Mouse (Mus musculus) small intestine, adult 2 months (tissue): ENCODE measurements at regions not wholly inside any gene's neighbourhood (a gene's known extent, or its start where the extent isn't known, plus 50 kb on each side); places are given as distances from the start of the nearest gene placed in this dataset.

Source experiments
- H3K27ac ChIP-seq: fragments of 200-500 bp; 2 replicates; pipeline ENCODE4 v1.5.1; 2012; ENCODE audit warnings: low read depth, low read length, control low read depth, inconsistent platforms; ENCODE audit not compliant: insufficient read depth
- H3K27me3 ChIP-seq: fragments of 200-500 bp; 2 replicates; pipeline ENCODE4 v1.6.1; 2012; ENCODE audit warnings: mild to moderate bottlenecking, moderate library complexity, low read length, inconsistent platforms; ENCODE audit not compliant: control insufficient read depth, insufficient read depth
- H3K36me3 ChIP-seq: fragments of 200-500 bp; 2 replicates; pipeline ENCODE4 v1.6.1; 2012; ENCODE audit warnings: mild to moderate bottlenecking, low read length, control low read depth, inconsistent platforms; ENCODE audit not compliant: control insufficient read depth, insufficient read depth
- H3K4me1 ChIP-seq: fragments of 200-500 bp; 2 replicates; pipeline ENCODE4 v1.6.1; 2012; ENCODE audit warnings: low read length, inconsistent platforms, mixed read lengths; ENCODE audit not compliant: control insufficient read depth, insufficient read depth, insufficient read length
- H3K4me3 ChIP-seq: fragments of 200-500 bp; 2 replicates; pipeline ENCODE4 v1.5.1; 2012; ENCODE audit warnings: low read depth, mild to moderate bottlenecking, control low read depth, inconsistent platforms, low read length, moderate library complexity
- CTCF ChIP-seq: fragments of 200-500 bp; IDR thresholded peaks from 2 replicates; pipeline ENCODE4 v1.5.1; 2012; ENCODE audit warnings: low read depth, mild to moderate bottlenecking, control low read depth, inconsistent platforms, low read length, moderate library complexity, mixed read lengths; ENCODE audit not compliant: insufficient replicate concordance, insufficient read length; ENCODE audit errors: extremely low read depth
- POLR2A ChIP-seq: fragments of 200-500 bp; IDR thresholded peaks from 2 replicates; pipeline ENCODE4 v1.6.1; 2012; ENCODE audit warnings: low read depth, mild to moderate bottlenecking, control low read depth, inconsistent platforms, low read length, moderate library complexity
- WGBS: fragments of 180-500 bp; shearing (Covaris S2); methylation state at CpG from one replicate; pipeline ENCODE4 v1.1.7; 2018; 5-methylcytosine and 5-hydroxymethylcytosine counted together

DNA sequence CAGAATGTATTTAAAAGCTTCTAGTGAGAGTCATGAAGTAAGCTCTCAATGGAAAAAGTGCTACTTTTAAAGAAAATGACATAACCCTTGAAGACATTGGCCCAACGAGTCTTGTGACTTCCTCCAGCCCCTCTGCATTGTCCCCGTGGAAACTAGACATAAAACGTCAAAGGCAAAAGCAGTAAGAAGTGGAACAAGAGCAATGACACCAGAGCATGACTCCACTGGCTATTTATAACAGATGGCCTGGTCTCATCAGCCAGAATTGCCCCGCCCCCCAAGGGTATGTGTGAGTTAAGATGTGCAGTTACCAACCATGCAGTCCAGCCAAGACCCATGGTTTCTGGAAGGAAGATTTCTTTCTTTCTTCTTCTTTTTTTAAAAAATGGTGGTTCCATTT lies 161.6 kb upstream of the Igf1 start:
- TF ChIP-seq CTCF, result no peak
- no peak for TF ChIP-seq POLR2A
- 61% methylated on average over 4 of the region's 4 CpGs for WGBS

DNA sequence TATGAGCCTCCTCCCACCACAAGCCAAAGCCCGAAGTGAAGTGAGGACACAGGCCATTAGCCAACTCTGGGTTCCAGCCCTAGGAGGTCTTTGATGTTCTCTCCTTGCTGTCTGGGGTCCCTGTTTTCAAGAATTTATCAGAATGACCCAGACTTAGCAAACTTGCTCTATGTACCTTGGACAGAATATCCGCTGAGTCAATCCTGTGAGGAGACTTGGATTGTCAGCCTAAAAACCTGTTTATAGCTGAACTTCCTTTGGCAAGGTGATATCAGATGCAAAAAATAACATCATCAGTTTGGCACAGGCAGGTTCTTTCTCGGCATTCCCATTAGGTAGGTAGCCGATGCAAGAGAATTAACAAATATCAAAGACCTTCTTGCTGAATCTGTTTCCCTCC lies 146.9 kb upstream of the Igf1 start:
- Histone ChIP-seq H3K27me3 (no peaks in the 10 kb centered on the region), H3K4me3 (no peak overlapping the region), H3K36me3 (no peaks in the 10 kb centered on the region), H3K4me1 (no peaks in the 10 kb centered on the region), H3K27ac (no peak overlapping the region)
- no peak for TF ChIP-seq POLR2A
- TF ChIP-seq CTCF, result no peak
- 76% methylated on average over 4 of the region's 4 CpGs for WGBS

More for the DNA sequence above, 161.6 kb upstream of the Igf1 start:
- Histone ChIP-seq H3K27ac (no peak overlapping the region), H3K4me3 (no peak overlapping the region), H3K27me3 (no peaks in the 10 kb centered on the region), H3K36me3 (no peaks in the 10 kb centered on the region), H3K4me1 (no peaks in the 10 kb centered on the region)

DNA sequence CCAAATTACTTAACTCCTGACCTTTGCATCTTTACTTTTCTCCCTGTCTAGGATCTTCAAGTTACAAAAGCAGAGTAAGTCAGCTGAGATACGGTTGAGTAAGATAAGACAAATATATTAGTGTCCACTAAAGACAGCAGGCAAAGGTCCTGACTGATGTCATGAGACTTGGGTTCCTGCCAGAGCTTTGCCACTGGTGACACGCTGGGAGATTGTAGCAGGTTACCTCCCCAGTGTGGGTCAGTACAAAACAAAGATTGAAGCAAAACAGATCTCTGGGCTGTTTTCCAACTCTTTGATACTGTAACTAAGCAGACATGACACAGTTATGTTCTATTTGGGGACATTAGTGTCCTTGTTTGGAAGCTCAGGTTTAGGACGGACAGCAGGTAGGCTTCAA lies 146.3 kb upstream of the Igf1 start:
- H3K36me3 ChIP-seq, result no peaks in the 10 kb centered on the region
- H3K4me3 ChIP-seq, result no peak overlapping the region
- no peaks in the 10 kb centered on the region for H3K27me3 ChIP-seq
- H3K4me1 ChIP-seq, result no peaks in the 10 kb centered on the region
- no peak for TF ChIP-seq POLR2A
- no peak for TF ChIP-seq CTCF
- 34% methylated on average over 3 of the region's 3 CpGs for WGBS
- no peak overlapping the region for H3K27ac ChIP-seq

DNA sequence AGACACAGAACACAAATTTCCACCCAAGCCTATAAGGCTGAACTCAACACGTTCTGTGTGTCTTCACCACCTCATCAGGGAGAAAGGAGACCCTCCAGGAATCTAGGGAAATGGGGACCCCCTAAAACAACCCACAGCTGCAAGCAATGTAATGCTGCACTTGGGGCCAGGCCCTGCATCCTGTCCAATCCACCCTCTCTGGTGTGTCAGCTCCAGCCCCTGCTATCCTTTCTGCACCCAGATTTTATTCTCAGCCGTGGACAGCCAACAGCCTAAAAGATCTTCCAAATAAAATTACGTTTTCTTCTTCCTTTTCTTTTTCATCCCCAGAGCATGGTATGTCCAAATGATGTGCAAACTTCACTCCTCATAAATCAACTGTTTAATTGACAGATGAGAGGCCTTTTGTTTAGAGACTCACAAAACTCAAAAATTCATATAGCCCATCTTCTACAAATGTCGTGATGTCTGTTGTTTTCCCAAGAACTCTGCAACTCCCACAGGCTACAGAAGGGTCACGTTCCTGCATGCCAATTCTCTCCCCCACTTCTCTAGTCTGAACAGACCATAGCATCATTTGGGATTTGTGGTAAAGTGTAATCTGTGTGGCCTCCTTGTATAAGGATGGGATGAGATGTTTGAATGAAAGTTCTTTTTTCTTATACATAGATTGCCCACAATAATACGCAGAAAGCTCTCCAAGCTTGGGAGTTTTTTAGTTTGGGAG lies 142.0 kb upstream of the Igf1 start:
- no peaks in the 10 kb centered on the region for H3K27me3 ChIP-seq
- no peak overlapping the region for H3K27ac ChIP-seq
- WGBS, result 75% methylated on average over 6 of the region's 6 CpGs
- H3K36me3 ChIP-seq, result no peaks in the 10 kb centered on the region
- H3K4me1 ChIP-seq, result no peaks in the 10 kb centered on the region
- TF ChIP-seq POLR2A, result no peak
- TF ChIP-seq CTCF, result no peak
- H3K4me3 ChIP-seq, result no peak overlapping the region

DNA sequence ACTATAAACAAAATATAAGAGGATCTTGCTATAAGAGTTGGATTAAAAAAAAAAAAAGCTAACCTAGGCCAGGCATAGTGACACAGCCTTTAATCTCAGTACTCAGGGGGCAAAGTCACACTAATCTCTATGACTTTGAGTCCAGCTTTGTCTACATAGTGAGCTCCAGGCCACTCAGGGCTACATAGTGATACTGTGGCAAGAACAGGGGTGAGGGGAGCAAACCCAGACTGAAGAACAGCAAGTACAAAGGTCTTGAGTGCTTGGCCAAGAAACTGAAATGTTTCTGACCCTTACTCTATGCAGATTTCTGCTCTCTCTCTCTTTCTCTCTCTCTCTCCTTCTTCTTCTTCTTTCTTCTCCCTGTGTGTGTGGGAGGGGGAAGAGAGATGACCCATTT lies 140.9 kb upstream of the Igf1 start:
- no peaks in the 10 kb centered on the region for H3K4me1 ChIP-seq
- H3K4me3 ChIP-seq, result no peak overlapping the region
- H3K27me3 ChIP-seq, result no peaks in the 10 kb centered on the region
- TF ChIP-seq POLR2A, result no peak
- no peak overlapping the region for H3K27ac ChIP-seq
- no peaks in the 10 kb centered on the region for H3K36me3 ChIP-seq

DNA sequence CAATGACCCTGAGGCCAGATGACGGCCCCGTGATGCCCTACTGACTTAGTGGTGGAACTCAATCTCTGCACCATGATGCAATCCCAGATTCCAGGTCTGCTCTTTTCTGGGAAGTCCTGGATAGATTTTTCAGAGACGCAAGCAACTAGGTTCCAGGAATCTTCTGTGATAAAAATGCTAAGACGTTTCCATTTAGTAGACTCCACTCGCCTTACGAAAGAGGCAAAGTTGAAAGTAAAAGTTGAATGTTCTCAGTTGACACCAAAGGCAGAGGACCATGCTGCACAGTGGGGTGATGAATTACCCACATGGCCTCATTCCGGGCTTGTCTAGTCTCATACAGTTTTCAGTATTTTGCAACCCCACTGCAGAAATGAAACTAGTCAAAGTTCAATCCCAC lies 139.6 kb upstream of the Igf1 start:
- Histone ChIP-seq H3K4me1 (no peaks in the 10 kb centered on the region), H3K36me3 (no peaks in the 10 kb centered on the region), H3K27ac (no peak overlapping the region), H3K27me3 (no peaks in the 10 kb centered on the region), H3K4me3 (no peak overlapping the region)
- 82% methylated on average over 7 of the region's 7 CpGs for WGBS
- no peak for TF ChIP-seq POLR2A
- TF ChIP-seq CTCF, result no peak

DNA sequence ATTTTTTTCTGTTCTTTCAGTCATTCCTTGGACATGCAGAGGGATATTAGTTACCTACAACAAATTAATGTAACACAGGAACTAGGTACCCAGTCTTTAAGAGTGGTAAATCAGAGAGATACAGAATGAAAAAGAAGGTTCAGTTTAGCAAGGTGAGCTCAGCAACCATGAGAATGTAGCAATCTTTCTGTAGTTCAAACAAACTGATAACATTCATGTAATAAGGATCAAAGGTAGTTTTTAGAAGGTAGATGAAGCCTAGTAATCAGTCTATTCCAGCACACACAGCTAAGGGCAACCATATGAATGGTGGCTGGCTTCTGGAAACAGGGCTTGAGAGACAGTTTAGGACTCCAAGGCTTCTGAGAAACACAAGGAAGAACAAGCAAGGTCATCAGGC lies 138.1 kb upstream of the Igf1 start:
- TF ChIP-seq POLR2A (no peak), CTCF (no peak)
- no peaks in the 10 kb centered on the region for H3K4me1 ChIP-seq
- H3K4me3 ChIP-seq, result no peak overlapping the region
- no peaks in the 10 kb centered on the region for H3K27me3 ChIP-seq
- H3K36me3 ChIP-seq, result no peaks in the 10 kb centered on the region
- H3K27ac ChIP-seq, result no peak overlapping the region

DNA sequence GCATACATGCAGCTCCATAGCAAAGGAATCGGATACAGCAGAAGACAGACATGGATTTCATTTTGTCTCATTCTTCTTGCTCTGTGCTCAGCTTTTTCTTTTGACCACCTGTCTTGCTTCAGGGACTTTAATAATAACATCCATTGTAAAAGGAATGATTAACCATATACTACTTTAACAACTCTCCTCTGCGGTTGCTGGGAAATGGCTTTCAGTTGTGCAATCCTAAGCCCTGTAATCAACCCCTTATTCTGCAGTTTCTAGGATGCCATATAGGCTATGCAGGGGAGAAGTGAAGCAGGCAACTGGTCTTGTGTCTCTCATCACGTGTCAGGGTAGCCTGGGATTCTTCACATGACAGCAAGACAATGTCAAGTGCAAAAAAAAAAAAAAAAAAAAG lies 135.8 kb upstream of the Igf1 start:
- TF ChIP-seq POLR2A, result no peak
- no peak for TF ChIP-seq CTCF
- Histone ChIP-seq H3K4me3 (no peak overlapping the region), H3K4me1 (no peaks in the 10 kb centered on the region), H3K27me3 (no peaks in the 10 kb centered on the region), H3K27ac (no peak overlapping the region), H3K36me3 (no peaks in the 10 kb centered on the region)
- WGBS, result 59% methylated on average over 3 of the region's 3 CpGs
